Mouse (Mus musculus) midbrain, embryonic 12.5 days (tissue): Measurements from ENCODE around the gene Alkbh7. TPM values are rescaled to one million over a fixed set of nuclear protein-coding genes. Genes with fewer than 3 reads are reported as not detected.

Experiments
- ATAC-seq: fragments of 200-750 bp; cut with Nextera tagmentation; 2 replicates; pipeline ENCODE4 v1.8.0; 2017; ENCODE audit warnings: low read depth, moderate TSS enrichment, moderate library complexity; ENCODE audit not compliant: low FRiP score
- H3K27ac ChIP-seq: fragments of 300-500 bp; sonication (generic); replicated peaks from 2 replicates; pipeline ENCODE4 v1.5.1; 2016; ENCODE audit warnings: mild to moderate bottlenecking
- H3K27me3 ChIP-seq: fragments of 300-500 bp; sonication (generic); 2 replicates; pipeline ENCODE4 v1.6.1; 2016; ENCODE audit warnings: mild to moderate bottlenecking
- H3K36me3 ChIP-seq: fragments of 300-500 bp; sonication (generic); 2 replicates; pipeline ENCODE4 v1.6.1; 2016
- H3K4me1 ChIP-seq: fragments of 300-500 bp; sonication (generic); 2 replicates; pipeline ENCODE4 v1.6.1; 2016
- H3K4me2 ChIP-seq: fragments of 300-500 bp; sonication (generic); replicated peaks from 2 replicates; pipeline ENCODE4 v1.6.1; 2016; ENCODE audit warnings: mild to moderate bottlenecking, moderate library complexity
- H3K4me3 ChIP-seq: fragments of 300-500 bp; sonication (generic); 2 replicates; pipeline ENCODE4 v1.5.1; 2016; ENCODE audit warnings: mild to moderate bottlenecking
- H3K9ac ChIP-seq: fragments of 300-500 bp; sonication (generic); replicated peaks from 2 replicates; pipeline ENCODE4 v1.6.1; 2016; ENCODE audit warnings: mild to moderate bottlenecking, moderate library complexity
- H3K9me3 ChIP-seq: fragments of 300-500 bp; sonication (generic); 2 replicates; pipeline ENCODE4 v1.6.1; 2016; ENCODE audit warnings: mild to moderate bottlenecking
- WGBS: fragments of 180-500 bp; shearing (Covaris S2); methylation state at CpG from one replicate; pipeline ENCODE4 v1.1.7; 2016; 5-methylcytosine and 5-hydroxymethylcytosine counted together
- polyA plus RNA-seq: library from polyadenylated mRNA; unstranded; fragments of >200 nt; fragmentation: Nextera tagmentation; extraction: Ambion mirVana; gene quantifications from 2 replicates; pipeline ENCODE4 v1.2.1, GENCODE M21; 2016

Alkbh7 gene
- polyA plus RNA-seq = 31.2 and 33.7 TPM in 2 replicates

DNA sequence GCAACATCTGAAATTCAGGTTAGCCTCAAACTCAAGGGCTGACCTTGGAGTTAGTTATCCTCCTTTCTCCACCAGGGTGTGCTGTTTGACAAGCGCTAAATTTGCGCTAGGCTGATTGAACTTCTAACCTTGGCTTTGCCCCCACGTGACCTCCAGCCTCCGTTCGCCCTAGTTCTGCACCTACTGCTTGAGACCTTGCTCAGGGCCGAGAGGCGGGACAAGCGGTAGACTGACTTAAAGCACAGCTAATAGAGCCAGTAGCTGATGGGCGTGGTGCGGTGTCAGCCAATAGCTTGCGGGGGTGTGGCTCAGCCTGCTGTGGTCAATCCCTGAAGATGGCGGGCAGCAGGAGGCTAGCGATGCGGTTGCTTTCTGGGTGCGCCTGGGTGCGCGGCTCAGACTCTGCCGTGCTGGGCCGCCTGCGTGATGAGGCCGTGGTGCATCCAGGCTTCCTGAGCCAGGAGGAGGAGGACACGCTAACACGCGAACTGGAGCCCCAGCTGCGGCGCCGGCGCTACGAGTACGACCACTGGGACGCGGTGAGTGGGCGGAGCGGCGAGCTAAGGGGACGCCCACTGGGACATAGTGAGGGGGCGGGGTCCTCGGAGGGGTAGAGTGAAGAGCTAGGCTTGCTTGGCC is at the start of gene Alkbh7:
TSS of gene Alkbh7 (plus strand) at position 311 of the 639 bp plus-strand sequence.
- H3K27me3 ChIP-seq = no peaks in the 10 kb centered on the region
- peak within 1 kb of the TSS; percentile 70 for H3K4me2 ChIP-seq
- peaks cover 9% of the 10 kb centered on the region for H3K4me1 ChIP-seq
- peak within 1 kb of the TSS; percentile 70 for H3K9ac ChIP-seq
- under 1% methylated on average over 38 of the region's 38 CpGs for WGBS
- peak; percentile 99 for ATAC-seq
- peak within 1 kb of the TSS; percentile 74 for H3K27ac ChIP-seq
- H3K4me3 ChIP-seq = peak within 1 kb of the TSS; percentile 78
- H3K9me3 ChIP-seq = no peaks in the 10 kb centered on the region
- peaks cover 66% of the 10 kb centered on the region for H3K36me3 ChIP-seq

DNA sequence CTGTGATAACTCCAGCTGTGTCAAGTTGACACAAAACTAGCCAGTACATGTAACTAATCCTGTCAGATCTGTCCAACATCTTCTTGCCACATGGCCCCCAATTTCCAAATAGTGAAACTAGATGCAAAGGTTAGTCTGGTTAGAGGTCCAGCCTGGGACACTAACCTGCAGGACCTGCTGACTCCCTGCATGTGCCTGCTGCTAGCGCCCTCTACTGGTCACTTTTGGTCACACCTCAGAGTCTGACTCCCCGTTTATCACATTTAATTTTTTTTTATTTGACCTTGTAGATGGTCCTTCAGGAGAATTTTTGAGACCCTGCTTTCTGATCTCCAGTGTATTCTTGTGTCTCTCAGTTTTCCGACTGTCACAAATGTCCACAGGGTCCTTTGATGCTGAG is 46.2 kb upstream of the Alkbh7 start:
- no peaks in the 10 kb centered on the region for H3K36me3 ChIP-seq
- ATAC-seq = no peak
- no peaks in the 10 kb centered on the region for H3K4me1 ChIP-seq
- no peak overlapping the region for H3K9ac ChIP-seq
- H3K9me3 ChIP-seq = no peaks in the 10 kb centered on the region; the same call in 1 of the 2 replicates
- WGBS = 22% methylated on average over 3 of the region's 3 CpGs
- peaks cover 3% of the 10 kb centered on the region; the same call in 1 of the 2 replicates for H3K27me3 ChIP-seq
- H3K27ac ChIP-seq = no peak overlapping the region
- no peak overlapping the region for H3K4me3 ChIP-seq
- H3K4me2 ChIP-seq = no peak overlapping the region

DNA sequence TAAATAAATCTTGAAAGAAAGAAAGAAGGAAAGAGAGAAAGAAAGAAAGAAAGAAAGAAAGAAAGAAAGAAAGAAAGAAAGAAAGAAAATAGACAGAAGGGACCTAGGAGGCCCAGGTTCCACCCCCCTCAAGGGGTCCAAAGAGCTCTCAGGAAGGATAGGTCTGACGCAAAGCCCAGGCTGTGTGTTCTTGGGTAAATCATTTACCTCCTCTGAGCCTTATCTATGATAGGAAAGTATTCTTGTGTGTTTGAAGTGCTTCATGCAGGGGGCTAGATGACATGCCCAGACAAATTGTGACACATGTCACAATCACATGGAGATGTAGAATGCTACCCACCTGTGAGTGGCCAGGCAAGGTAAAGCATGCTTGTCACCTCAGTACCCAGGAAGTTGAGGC is 44.5 kb upstream of the Alkbh7 start:
- Histone ChIP-seq H3K4me3 (no peak overlapping the region), H3K9me3 (no peaks in the 10 kb centered on the region), H3K4me2 (no peak overlapping the region), H3K36me3 (no peaks in the 10 kb centered on the region), H3K9ac (no peak overlapping the region), H3K27me3 (peaks cover 3% of the 10 kb centered on the region; the same call in 1 of the 2 replicates), H3K4me1 (no peaks in the 10 kb centered on the region), H3K27ac (no peak overlapping the region)
- ATAC-seq = no peak
- 83% methylated on average over 1 of the region's 1 CpGs for WGBS

DNA sequence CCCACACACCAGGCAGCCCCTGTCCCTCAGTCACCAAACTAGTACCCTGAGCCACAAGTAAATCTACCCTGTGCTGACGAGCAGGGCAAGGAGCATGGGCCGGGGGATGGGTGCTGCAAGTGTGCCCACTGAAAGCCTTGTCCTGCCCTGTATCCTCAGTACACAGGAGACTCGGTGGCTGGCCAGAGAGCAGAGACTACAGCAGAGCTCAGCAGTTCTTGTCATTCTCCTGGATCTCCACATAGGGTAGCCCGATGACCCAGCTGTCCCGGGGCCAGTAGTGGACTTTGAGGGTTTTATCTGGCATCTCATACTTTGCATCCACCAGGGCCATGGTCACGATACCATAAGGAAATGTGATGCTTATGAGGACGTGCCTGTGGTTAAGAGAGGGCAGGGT is 42.3 kb upstream of the Alkbh7 start:
- no peaks in the 10 kb centered on the region for H3K4me1 ChIP-seq
- no peak overlapping the region for H3K9ac ChIP-seq
- H3K27me3 ChIP-seq = peaks cover 3% of the 10 kb centered on the region; the same call in 1 of the 2 replicates
- no peak overlapping the region for H3K4me2 ChIP-seq
- 86% methylated on average over 7 of the region's 7 CpGs for WGBS
- no peak overlapping the region for H3K4me3 ChIP-seq
- no peaks in the 10 kb centered on the region for H3K36me3 ChIP-seq
- no peaks in the 10 kb centered on the region for H3K9me3 ChIP-seq
- ATAC-seq = no peak
- H3K27ac ChIP-seq = no peak overlapping the region

DNA sequence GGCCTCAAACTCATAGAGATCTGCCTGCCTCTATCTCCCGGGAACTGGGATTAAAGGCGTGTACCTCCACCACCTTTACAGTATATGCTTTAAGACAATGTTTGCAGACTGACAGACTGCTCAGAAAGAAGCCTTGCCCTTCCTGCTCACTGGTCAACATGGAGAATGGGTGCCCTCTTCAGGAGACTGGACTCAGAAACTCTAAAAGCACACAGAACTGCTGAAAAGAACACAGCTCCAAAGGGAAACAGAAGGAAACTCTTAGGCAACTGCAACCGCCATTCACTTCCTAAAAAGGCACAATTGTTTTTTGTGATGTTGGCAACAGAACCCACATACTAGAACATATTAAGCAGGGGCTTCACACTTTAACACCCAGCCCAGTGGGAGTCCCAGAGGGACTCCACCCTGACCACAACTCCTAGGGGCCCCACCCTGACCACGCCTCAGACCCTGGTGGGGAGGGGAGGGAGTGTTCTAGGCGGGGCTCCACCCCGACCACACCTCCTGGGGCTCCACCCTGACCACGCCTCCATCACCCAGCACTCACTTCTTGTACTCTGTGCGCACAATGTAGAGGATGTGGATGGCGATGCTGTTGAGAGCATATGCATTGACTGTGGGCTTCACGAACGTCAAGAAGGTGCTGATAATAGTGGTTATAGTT is 39.2 kb upstream of the Alkbh7 start:
- Histone ChIP-seq H3K36me3 (no peaks in the 10 kb centered on the region), H3K4me1 (no peaks in the 10 kb centered on the region), H3K4me2 (no peak overlapping the region), H3K9me3 (no peaks in the 10 kb centered on the region), H3K9ac (no peak overlapping the region), H3K4me3 (no peak overlapping the region), H3K27ac (no peak overlapping the region), H3K27me3 (no peaks in the 10 kb centered on the region)
- 36% methylated on average over 11 of the region's 11 CpGs for WGBS
- ATAC-seq = no peak

DNA sequence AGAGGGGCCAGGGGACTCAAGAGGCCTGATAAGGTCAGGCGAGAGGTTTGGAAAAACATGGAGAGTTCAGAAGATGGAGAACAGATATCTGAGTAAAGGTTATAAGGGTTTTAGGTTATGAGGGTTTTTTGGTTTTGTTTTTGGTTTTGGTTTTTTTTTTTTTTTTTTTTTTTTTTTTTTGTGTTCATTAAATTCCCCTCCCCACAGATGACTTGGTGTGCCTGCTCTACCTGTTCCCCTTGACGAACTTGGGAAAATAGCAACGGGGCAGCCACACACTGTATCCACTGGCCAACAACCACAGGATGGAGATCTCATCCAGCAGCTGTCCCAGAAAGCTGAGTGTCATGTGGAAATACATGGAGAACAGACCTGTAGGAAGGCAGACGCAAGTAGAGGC is 38.5 kb upstream of the Alkbh7 start:
- H3K4me1 ChIP-seq = no peaks in the 10 kb centered on the region
- H3K27me3 ChIP-seq = no peaks in the 10 kb centered on the region
- no peak for ATAC-seq
- H3K9ac ChIP-seq = no peak overlapping the region
- WGBS = 79% methylated on average over 4 of the region's 4 CpGs
- no peak overlapping the region for H3K4me3 ChIP-seq
- H3K27ac ChIP-seq = no peak overlapping the region
- no peak overlapping the region for H3K4me2 ChIP-seq
- no peaks in the 10 kb centered on the region for H3K9me3 ChIP-seq
- H3K36me3 ChIP-seq = no peaks in the 10 kb centered on the region

DNA sequence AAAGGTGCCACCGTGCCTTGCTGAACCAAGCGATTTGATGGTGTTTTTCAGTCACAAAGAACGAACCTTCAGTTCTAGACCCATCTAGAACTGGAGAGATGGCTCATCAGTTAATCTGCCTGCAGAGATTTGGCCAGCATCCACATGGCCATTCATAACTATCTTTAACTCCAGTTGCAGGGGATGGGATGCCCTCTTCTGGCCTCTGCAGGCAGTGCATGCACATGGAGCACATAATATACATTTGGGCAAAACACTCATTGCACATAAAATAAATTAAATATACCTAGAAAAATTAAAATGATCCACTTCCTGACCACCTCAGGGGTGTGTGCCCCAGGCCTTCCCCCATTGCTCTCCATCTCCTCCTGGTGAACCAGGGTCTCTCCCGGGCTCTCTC is 35.3 kb upstream of the Alkbh7 start:
- H3K4me2 ChIP-seq = no peak overlapping the region
- no peaks in the 10 kb centered on the region for H3K4me1 ChIP-seq
- no peak overlapping the region for H3K4me3 ChIP-seq
- H3K27me3 ChIP-seq = no peaks in the 10 kb centered on the region
- no peaks in the 10 kb centered on the region for H3K9me3 ChIP-seq
- H3K9ac ChIP-seq = no peak overlapping the region
- no peak overlapping the region for H3K27ac ChIP-seq
- H3K36me3 ChIP-seq = no peaks in the 10 kb centered on the region
- 97% methylated on average over 4 of the region's 4 CpGs for WGBS
- no peak for ATAC-seq

DNA sequence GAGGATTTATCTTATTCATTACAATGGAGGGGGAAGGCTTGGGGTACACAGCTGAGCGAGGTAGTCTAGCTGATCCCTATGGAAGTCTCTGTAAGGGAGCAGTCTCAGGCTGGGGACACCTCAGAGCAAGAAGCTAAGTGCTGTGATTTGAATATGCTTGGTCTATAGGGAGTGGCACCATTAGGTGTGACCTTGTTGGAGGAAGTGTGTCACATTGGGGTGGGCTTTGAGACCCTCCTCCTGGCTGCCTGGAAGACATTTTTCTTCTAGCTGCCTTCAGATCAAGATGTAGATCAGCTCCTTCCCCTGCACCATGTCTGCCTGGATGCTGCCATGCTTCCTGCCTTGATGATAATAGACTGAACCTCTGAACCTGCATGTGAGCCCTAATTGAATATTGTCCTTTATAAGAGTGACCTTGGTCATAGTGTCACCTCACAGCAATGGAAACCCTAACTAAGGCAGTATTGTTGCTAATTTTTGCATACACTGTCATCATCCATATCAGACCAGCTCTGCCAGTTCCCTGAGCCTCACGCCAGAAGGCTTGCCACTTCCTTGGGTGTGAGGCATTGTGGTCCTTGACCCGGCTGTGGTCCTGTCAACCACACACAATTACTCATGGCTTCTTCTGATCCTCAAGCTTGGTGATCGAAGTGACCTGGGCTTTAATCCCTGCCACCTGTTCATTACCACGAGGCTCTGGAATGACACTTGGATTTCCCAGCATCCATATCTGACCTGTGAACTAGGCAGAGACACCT is 34.3 kb upstream of the Alkbh7 start:
- Histone ChIP-seq H3K27ac (no peak overlapping the region), H3K9me3 (no peaks in the 10 kb centered on the region), H3K27me3 (no peaks in the 10 kb centered on the region), H3K4me2 (no peak overlapping the region), H3K4me1 (no peaks in the 10 kb centered on the region), H3K4me3 (no peak overlapping the region), H3K9ac (no peak overlapping the region), H3K36me3 (no peaks in the 10 kb centered on the region)
- no peak for ATAC-seq
- 77% methylated on average over 5 of the region's 5 CpGs for WGBS

DNA sequence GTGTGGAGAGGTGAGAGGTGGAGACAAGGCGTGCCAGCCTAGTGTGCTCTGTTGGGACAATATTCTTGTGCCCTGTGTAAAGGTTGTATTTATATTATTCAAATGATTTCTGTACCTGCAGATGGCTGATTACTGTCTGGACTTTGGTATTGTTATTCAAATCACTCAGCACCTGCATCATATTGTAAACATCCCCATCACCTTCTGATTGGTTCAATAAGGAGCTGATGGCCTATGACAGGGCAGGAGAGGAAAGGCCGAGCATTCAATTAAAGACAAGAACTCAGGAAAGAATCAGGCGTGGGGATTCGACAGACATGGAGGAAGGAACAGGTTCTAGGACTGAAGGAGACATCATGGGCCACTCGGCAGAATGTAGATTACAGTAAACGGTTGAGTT is 33.5 kb upstream of the Alkbh7 start:
- Histone ChIP-seq H3K4me2 (no peak overlapping the region), H3K4me1 (no peaks in the 10 kb centered on the region), H3K9ac (no peak overlapping the region), H3K9me3 (no peaks in the 10 kb centered on the region), H3K27me3 (no peaks in the 10 kb centered on the region), H3K27ac (no peak overlapping the region), H3K4me3 (no peak overlapping the region), H3K36me3 (no peaks in the 10 kb centered on the region)
- 82% methylated on average over 6 of the region's 6 CpGs for WGBS
- no peak for ATAC-seq

DNA sequence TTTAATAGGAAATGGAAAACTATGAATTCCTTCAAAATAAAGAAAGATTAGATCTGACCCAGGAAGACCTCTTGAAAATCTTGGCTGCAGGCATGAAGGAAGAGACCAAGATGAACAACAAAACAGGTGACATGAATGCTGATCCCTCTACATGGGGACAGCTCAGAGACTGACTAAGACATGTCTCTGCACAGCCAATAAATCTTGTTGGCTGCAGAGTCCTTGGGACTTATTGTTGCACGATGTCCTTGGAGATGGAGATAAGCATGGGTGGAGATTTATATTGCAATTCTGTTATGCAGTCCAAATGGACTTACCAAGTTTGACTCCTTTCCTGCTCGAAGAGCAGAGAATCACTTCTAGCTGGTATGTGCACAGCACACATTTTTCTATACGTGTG is 27.8 kb upstream of the Alkbh7 start:
- no peak overlapping the region for H3K27ac ChIP-seq
- 75% methylated on average over 3 of the region's 3 CpGs for WGBS
- no peaks in the 10 kb centered on the region for H3K36me3 ChIP-seq
- ATAC-seq = no peak
- no peak overlapping the region for H3K4me3 ChIP-seq
- peaks cover 13% of the 10 kb centered on the region; the same call in 1 of the 2 replicates for H3K27me3 ChIP-seq
- H3K9me3 ChIP-seq = no peaks in the 10 kb centered on the region
- no peak overlapping the region for H3K9ac ChIP-seq
- H3K4me1 ChIP-seq = no peaks in the 10 kb centered on the region
- no peak overlapping the region for H3K4me2 ChIP-seq

DNA sequence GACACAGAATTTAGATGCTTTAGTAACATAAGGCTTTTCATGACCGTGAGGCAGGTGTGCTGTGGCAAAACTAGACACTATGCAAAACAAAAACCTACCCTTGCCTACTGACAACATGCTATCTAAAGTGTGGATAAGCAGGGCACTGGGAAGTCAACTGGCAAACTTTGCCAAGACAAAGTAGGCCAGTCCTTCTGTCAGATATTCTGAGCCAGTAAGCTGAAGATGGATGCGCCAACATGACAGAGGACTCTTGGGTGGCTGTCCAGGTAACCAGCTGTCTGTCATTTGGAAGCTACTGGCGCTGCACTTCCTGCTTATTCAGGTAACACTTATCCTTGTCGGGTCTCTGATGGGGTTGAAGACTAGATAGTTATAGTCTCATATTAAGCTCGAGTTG is 27.1 kb upstream of the Alkbh7 start:
- no peak overlapping the region for H3K9ac ChIP-seq
- H3K4me2 ChIP-seq = no peak overlapping the region
- H3K4me3 ChIP-seq = no peak overlapping the region
- H3K9me3 ChIP-seq = no peaks in the 10 kb centered on the region
- H3K27me3 ChIP-seq = peaks cover 13% of the 10 kb centered on the region; the same call in 1 of the 2 replicates
- WGBS = 72% methylated on average over 5 of the region's 5 CpGs
- H3K36me3 ChIP-seq = no peaks in the 10 kb centered on the region
- no peaks in the 10 kb centered on the region for H3K4me1 ChIP-seq
- no peak for ATAC-seq
- no peak overlapping the region for H3K27ac ChIP-seq
